Mouse (Mus musculus) adrenal gland, adult 10 weeks (tissue): ENCODE results near the gene Stra6. TPM values are rescaled to one million over a fixed set of nuclear protein-coding genes. Genes with fewer than 3 reads are reported as not detected.

Experiments used
- polyA plus RNA-seq: library from polyadenylated mRNA; stranded (reverse); fragments of 350-450 nt; fragmentation: Illumina TruSeq; extraction: RNeasy Lipid Tissue Mini Kit (QIAGEN cat#74804); gene quantifications from one replicate; pipeline ENCODE4 v1.2.3, GENCODE M21; 2014; ENCODE audit warnings: low read depth, low replicate concordance

The Stra6 gene
- polyA plus RNA-seq: not detected

GRCm38 (mm10) chr9:58063531-58063930 lies at the start of gene Stra6:
Gene Stra6 (plus strand): TSS chr9:58063788.

GRCm38 (mm10) chr9:58118671-58119070 lies 55.1 kb downstream of the Stra6 start, which contains the start of gene Ccdc33:
Gene Ccdc33 (minus strand): TSS chr9:58118823.

Other genes starting within 250 kb of the Stra6 start
- gene Arid3b, start 227.0 kb upstream of the Stra6 start, polyA plus RNA-seq: 0.58 TPM
- gene Ubl7, start 152.8 kb upstream of the Stra6 start, polyA plus RNA-seq: 72.4 TPM
- 2.4 TPM for gene Sema7a, start 123.7 kb upstream of the Stra6 start, polyA plus RNA-seq
- 1,517 TPM for gene Cyp11a1, start 57.4 kb upstream of the Stra6 start, polyA plus RNA-seq
- gene Ccdc33, start 55.0 kb downstream of the Stra6 start, polyA plus RNA-seq: not detected
- 3.8 TPM for gene Islr, start 140.5 kb downstream of the Stra6 start, polyA plus RNA-seq
- gene Islr2, start 140.5 kb downstream of the Stra6 start, polyA plus RNA-seq: not detected
- gene Pml, start 186.0 kb downstream of the Stra6 start, polyA plus RNA-seq: 4.0 TPM
- gene Stoml1, start 189.4 kb downstream of the Stra6 start, polyA plus RNA-seq: 5.2 TPM
- 0.93 TPM for gene Loxl1, start 249.4 kb downstream of the Stra6 start, polyA plus RNA-seq